Mouse (Mus musculus): ENCODE results near the gene Sdhb. TPM values are rescaled to one million over a fixed set of nuclear protein-coding genes. Genes with fewer than 3 reads are reported as not detected.

Gene Sdhb
- polyA plus RNA-seq, 1 experiment from 2014 or later: 396 TPM

DNA sequence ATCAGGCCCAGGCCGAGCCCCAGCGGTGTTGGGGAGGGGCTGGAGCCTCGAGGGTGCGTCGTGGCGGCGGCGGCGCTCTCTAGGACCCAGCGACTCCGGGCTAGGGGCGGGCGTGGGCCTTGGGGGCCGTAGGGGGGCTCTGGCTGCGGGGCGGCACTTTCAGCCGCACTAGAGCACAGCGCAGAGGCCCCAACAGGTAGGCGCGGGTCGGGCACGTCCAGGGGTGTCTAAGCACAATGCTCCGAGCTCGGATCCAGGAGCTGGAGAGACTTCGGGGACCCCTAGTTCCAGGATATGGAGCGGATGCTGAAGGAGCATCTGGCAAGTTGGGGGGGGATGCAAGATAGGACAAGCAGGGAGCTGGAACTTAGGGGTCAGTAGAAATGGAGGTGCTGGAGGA lies 49.5 kb downstream of the Sdhb start:
- Histone ChIP-seq H3K4me1 (peaks cover 26% of the 10 kb centered on the region), H3K27me3 (no peaks in the 10 kb centered on the region), H3K36me3 (replicated peaks) (peaks cover 55% of the 10 kb centered on the region), H3K4me2 (peak overlapping the region; percentile 80), H3K9me3 (0 out of 2 replicates have a peak, but pooled peaks cover 3% of the 10 kb centered on the region), H3K27ac (peak overlapping the region; percentile 82), H3K9ac (peak overlapping the region; percentile 87), H3K4me3 (replicated peaks) (peak overlapping the region; percentile 77)
- under 1% methylated on average over 26 of the region's 26 CpGs for WGBS
- peak; percentile 85 for ATAC-seq (ENCODE audit: low FRiP score)

GRCm38 (mm10) chr4:141010941-141011429 lies 50.0 kb downstream of the Sdhb start:
- H3K27ac ChIP-seq: peak overlapping the region; percentile 82
- peaks cover 55% of the 10 kb centered on the region for H3K36me3 ChIP-seq (replicated peaks)
- H3K4me3 ChIP-seq (replicated peaks): peak overlapping the region; percentile 77
- peaks cover 26% of the 10 kb centered on the region for H3K4me1 ChIP-seq
- peak overlapping the region; percentile 87 for H3K9ac ChIP-seq
- peak overlapping the region; percentile 80 for H3K4me2 ChIP-seq
- peak; percentile 47 for ATAC-seq (ENCODE audit: low FRiP score)
- no peaks in the 10 kb centered on the region for H3K27me3 ChIP-seq
- WGBS: under 1% methylated on average over 17 of the region's 17 CpGs
- H3K9me3 ChIP-seq: 0 out of 2 replicates have a peak, but pooled peaks cover 3% of the 10 kb centered on the region

DNA sequence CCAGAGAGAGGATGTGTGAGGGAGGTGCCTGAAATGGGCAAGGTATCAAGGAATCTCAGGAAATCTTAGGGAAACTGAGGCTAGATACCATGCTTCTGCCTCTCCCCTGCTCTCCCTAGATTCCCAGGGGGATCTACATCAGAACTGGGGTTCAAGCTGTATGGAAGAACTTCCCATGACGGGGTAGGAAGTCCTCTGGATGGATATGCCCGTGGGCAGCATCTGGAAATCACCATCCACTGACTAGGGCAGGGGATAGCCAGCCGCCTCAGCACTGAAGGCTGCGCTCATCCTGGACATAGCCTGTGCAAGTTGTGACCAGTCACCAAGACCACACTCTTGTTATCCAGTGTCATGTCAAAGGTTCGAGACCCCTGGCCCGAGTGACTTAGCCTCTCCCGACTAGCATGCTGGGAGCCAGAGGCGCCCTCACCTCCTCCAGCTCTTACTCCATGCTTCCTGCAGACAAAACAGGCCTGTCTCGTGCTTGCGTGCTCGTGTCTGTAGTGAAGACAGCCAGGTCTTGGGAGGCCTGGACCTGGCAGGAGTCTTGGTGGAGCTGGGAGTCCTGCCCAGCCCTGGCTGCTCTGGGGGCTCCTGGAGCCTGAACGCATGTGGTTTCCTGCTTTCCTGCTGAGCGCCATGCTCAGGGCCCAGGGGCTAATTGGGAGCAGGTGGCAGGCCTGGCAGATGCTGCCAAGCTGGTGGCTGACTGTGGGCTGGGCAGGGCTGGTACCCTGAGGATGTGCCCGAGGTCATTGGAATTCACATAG lies 50.7 kb downstream of the Sdhb start:
- Histone ChIP-seq H3K9me3 (0 out of 2 replicates have a peak, but pooled peaks cover 3% of the 10 kb centered on the region), H3K27me3 (no peaks in the 10 kb centered on the region), H3K36me3 (replicated peaks) (peaks cover 55% of the 10 kb centered on the region), H3K4me1 (peaks cover 26% of the 10 kb centered on the region), H3K4me2 (peak overlapping the region; percentile 80), H3K27ac (peak overlapping the region; percentile 82), H3K4me3 (replicated peaks) (peak overlapping the region; percentile 77), H3K9ac (peak overlapping the region; percentile 87)
- WGBS: 51% methylated on average over 14 of the region's 14 CpGs
- ATAC-seq (ENCODE audit: low FRiP score): peak; percentile 18; the same call in 1 of the 2 replicates

- WGBS: 81% methylated on average over 10 of the region's 10 CpGs
- Histone ChIP-seq H3K4me1 (peaks cover 26% of the 10 kb centered on the region), H3K36me3 (replicated peaks) (peaks cover 58% of the 10 kb centered on the region), H3K27ac (peak overlapping the region; percentile 82), H3K4me3 (replicated peaks) (0 out of 2 replicates have a peak overlapping the region, but pooled peaks have one; percentile 0), H3K4me2 (peak overlapping the region; percentile 80), H3K9me3 (no peaks in the 10 kb centered on the region), H3K9ac (peak overlapping the region; percentile 87; the same call in 1 of the 2 replicates), H3K27me3 (no peaks in the 10 kb centered on the region)
- ATAC-seq (ENCODE audit: low FRiP score): no peak
Observed at GRCm38 (mm10) chr4:141012558-141012957, 51.6 kb downstream of the Sdhb start.

- no peak for ATAC-seq (ENCODE audit: low FRiP score)
- Histone ChIP-seq H3K27me3 (no peaks in the 10 kb centered on the region), H3K4me3 (replicated peaks) (no peak overlapping the region), H3K9ac (no peak overlapping the region; the same call in 1 of the 2 replicates), H3K9me3 (no peaks in the 10 kb centered on the region), H3K36me3 (replicated peaks) (peaks cover 62% of the 10 kb centered on the region), H3K27ac (peak overlapping the region; percentile 13; the same call in 1 of the 2 replicates), H3K4me2 (no peak overlapping the region), H3K4me1 (peaks cover 38% of the 10 kb centered on the region)
- 76% methylated on average over 8 of the region's 8 CpGs for WGBS
Observed at GRCm38 (mm10) chr4:141014114-141014513, 53.1 kb downstream of the Sdhb start.

- 91% methylated on average over 11 of the region's 11 CpGs for WGBS
Observed at GRCm38 (mm10) chr4:141014856-141015255, 53.9 kb downstream of the Sdhb start.

DNA sequence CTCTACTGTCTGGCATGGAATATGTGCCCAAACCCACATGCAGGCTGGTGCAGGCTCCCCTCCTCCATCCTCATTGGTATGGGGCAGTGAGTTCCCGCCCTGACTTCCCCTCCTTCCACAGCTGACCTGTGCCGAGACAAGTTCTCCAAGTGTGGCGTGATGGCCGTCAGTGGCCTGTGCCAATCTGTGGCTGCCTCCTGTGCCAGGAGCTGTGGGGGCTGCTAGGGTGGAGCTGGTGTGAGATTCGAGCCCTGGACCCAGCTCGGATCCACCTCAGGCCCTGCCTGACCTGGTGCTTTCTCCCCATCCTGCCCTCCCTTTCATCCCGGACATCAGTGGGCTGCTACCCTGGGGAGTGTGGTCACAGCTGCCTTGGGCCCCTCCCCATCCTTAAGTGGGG lies 54.4 kb downstream of the Sdhb start:
- Histone ChIP-seq H3K27ac (0 out of 2 replicates have a peak overlapping the region, but pooled peaks have one; percentile 6), H3K4me2 (no peak overlapping the region), H3K27me3 (no peaks in the 10 kb centered on the region), H3K4me1 (peaks cover 45% of the 10 kb centered on the region), H3K9me3 (no peaks in the 10 kb centered on the region), H3K36me3 (replicated peaks) (peaks cover 69% of the 10 kb centered on the region), H3K4me3 (replicated peaks) (no peak overlapping the region), H3K9ac (0 out of 2 replicates have a peak overlapping the region, but pooled peaks have one; percentile 7)
- no peak for ATAC-seq (ENCODE audit: low FRiP score)
- WGBS: 84% methylated on average over 7 of the region's 7 CpGs

More at GRCm38 (mm10) chr4:141014856-141015255, 53.9 kb downstream of the Sdhb start:
- 0 out of 2 replicates have a peak overlapping the region, but pooled peaks have one; percentile 6 for H3K27ac ChIP-seq
- no peak for ATAC-seq (ENCODE audit: low FRiP score)
- no peak overlapping the region for H3K4me2 ChIP-seq
- no peaks in the 10 kb centered on the region for H3K27me3 ChIP-seq
- no peak overlapping the region for H3K9ac ChIP-seq
- peaks cover 45% of the 10 kb centered on the region for H3K4me1 ChIP-seq
- H3K4me3 ChIP-seq (replicated peaks): no peak overlapping the region
- H3K36me3 ChIP-seq (replicated peaks): peaks cover 69% of the 10 kb centered on the region
- no peaks in the 10 kb centered on the region for H3K9me3 ChIP-seq

DNA sequence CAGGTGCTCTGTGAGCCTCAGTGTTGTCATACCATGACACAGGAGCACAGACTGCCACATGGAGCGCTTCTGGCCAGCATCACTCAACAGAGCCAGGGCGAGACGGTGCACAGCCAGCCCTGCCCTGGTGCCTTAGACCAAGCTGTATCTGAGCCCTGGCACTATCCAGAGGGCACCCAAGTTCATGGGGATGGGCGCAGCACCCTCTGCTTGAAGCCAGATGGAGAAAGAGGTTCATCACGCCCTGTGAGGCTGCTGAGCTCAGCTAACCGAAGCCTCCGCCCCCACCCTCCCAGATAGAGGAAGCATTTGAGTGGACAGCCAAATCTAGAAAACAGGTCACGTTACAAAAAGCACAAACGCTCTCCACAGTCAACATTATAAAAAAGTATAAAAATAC lies 55.3 kb downstream of the Sdhb start:
- 87% methylated on average over 9 of the region's 9 CpGs for WGBS

DNA sequence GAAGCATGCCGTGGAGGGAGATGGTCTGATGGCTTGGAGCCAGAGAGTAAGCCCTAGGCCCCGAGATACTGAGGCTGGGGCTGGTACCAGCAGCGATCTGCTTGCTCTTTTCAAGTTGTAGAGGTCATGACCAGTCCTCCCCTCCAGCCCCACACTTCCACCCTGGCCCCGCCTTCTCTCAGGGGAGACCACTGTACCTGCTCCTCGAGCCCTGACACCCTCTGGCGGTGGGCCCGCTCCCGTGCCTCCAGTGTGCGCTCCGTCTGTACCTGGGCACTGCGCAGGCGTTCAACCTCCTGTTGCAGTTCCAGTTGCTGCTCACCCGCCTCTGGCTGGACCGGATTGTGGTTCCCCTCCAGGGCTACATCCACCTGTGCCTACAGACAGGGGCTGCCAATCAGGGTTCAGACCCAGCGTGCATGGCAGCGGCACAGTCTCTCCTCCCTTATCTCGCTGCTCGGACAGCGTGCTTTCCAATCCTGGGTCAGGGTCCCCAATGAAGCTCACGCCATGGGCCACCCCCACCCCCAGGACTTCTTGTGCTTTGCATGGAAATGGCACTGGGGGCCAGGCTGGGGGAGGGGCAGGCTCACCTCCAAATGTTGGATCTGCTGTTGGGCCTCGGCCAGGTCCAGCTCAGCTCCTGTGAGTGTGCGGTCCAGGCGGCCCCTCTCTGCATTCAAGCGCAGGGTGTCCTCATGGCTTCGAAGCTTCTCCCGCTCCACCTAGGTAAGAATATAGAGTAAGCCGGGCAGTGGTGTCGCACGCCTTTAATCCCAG lies 56.8 kb downstream of the Sdhb start:
- Histone ChIP-seq H3K4me1 (peaks cover 47% of the 10 kb centered on the region), H3K4me3 (replicated peaks) (no peak overlapping the region), H3K9me3 (no peaks in the 10 kb centered on the region), H3K27ac (peak overlapping the region; percentile 42; the same call in 1 of the 2 replicates), H3K4me2 (no peak overlapping the region), H3K27me3 (no peaks in the 10 kb centered on the region), H3K36me3 (replicated peaks) (peaks cover 68% of the 10 kb centered on the region), H3K9ac (peak overlapping the region; percentile 12; the same call in 1 of the 2 replicates)
- 88% methylated on average over 29 of the region's 29 CpGs for WGBS
- ATAC-seq (ENCODE audit: low FRiP score): no peak

More for the DNA sequence above, 55.3 kb downstream of the Sdhb start:
- H3K4me2 ChIP-seq: no peak overlapping the region
- no peaks in the 10 kb centered on the region for H3K9me3 ChIP-seq
- peaks cover 69% of the 10 kb centered on the region for H3K36me3 ChIP-seq (replicated peaks)
- peak overlapping the region; percentile 37; the same call in 1 of the 2 replicates for H3K27ac ChIP-seq
- no peak overlapping the region for H3K4me3 ChIP-seq (replicated peaks)
- no peak overlapping the region for H3K9ac ChIP-seq
- no peaks in the 10 kb centered on the region for H3K27me3 ChIP-seq
- no peak for ATAC-seq (ENCODE audit: low FRiP score)
- H3K4me1 ChIP-seq: peaks cover 50% of the 10 kb centered on the region

DNA sequence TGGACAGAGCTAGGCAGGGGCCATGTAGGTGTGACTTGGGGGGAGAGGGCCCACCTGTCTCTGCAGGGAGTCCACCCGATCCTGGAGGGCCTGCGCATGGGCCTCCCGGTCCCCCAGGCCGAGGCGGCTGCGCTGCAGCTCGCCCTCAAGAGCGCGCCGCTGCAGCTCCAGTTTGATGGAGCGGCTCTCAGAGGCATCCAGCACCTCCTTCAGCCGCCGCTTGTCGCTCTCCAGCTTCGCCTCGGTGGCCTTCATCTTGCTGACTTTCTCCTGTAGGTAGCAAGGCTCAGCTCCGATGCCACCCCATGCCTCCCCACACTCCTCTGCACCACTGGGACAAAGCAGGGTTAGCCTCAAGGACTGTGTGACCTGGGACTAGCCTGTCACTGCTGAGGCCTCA lies 59.2 kb downstream of the Sdhb start:
- peak overlapping the region; percentile 21; the same call in 1 of the 2 replicates for H3K4me2 ChIP-seq
- 85% methylated on average over 16 of the region's 17 CpGs for whole genome bisulfite sequencing
- no peak for ATAC-seq (ENCODE audit: low FRiP score)
- H3K27ac ChIP-seq: peak overlapping the region; percentile 94
- H3K27me3 ChIP-seq: no peaks in the 10 kb centered on the region
- no peaks in the 10 kb centered on the region for H3K9me3 ChIP-seq
- H3K4me3 ChIP-seq (replicated peaks): no peak overlapping the region
- H3K36me3 ChIP-seq (replicated peaks): peaks cover 58% of the 10 kb centered on the region
- H3K4me1 ChIP-seq: peaks cover 46% of the 10 kb centered on the region
- peak overlapping the region; percentile 42 for H3K9ac ChIP-seq

GRCm38 (mm10) chr4:141020811-141021613 lies 60.0 kb downstream of the Sdhb start:
- Histone ChIP-seq H3K27me3 (no peaks in the 10 kb centered on the region), H3K4me2 (peak overlapping the region; percentile 21), H3K9ac (peak overlapping the region; percentile 42; the same call in 1 of the 2 replicates), H3K36me3 (replicated peaks) (peaks cover 58% of the 10 kb centered on the region), H3K4me1 (peaks cover 46% of the 10 kb centered on the region), H3K4me3 (replicated peaks) (no peak overlapping the region), H3K27ac (peak overlapping the region; percentile 94), H3K9me3 (no peaks in the 10 kb centered on the region)
- peak; percentile 54 for ATAC-seq (ENCODE audit: low FRiP score)
- 29% methylated on average over 14 of the region's 14 CpGs for WGBS

All from forebrain, embryonic 12.5 days (tissue).